Mouse (Mus musculus) stomach, postnatal 0 days (tissue): ENCODE data around the gene Reg4.

Experiments used
- CTCF ChIP-seq: IDR thresholded peaks from 2 replicates; pipeline ENCODE4 v1.5.1; 2016; ENCODE audit warnings: antibody characterized with exemption, low read depth, mild to moderate bottlenecking, moderate library complexity
- EP300 ChIP-seq: optimal IDR thresholded peaks from 2 replicates; pipeline ENCODE3; 2016; ENCODE audit warnings: antibody characterized with exemption

GRCm38 (mm10) chr3:98283205-98283604 lies 61.2 kb downstream of the Reg4 start:
- TF ChIP-seq EP300 (no peak), CTCF (no peak)
